Mouse (Mus musculus): ENCODE results near the gene Kctd19. TPM values are rescaled to one million over a fixed set of nuclear protein-coding genes. Genes with fewer than 3 reads are reported as not detected.

The Kctd19 gene
- total RNA-seq, 4 experiments from 2014 or later = 0.11 to 0.31 (median 0.28) TPM; not detected in 1

Other genes with a start within 250 kb of the Kctd19 start
- gene Cbfb, start 242.8 kb downstream of the Kctd19 start, total RNA-seq (2022) = 10 to 100 TPM; 19.2 to 21.8 (median 21.0) TPM
- 10 to 100 TPM; 14.4 to 20.9 (median 17.4) TPM for gene D230025D16Rik, start 188.4 kb downstream of the Kctd19 start, total RNA-seq (2022)
- 1 to 10 TPM; 2.5 to 3.8 (median 3.4) TPM for gene B3gnt9, start 158.3 kb downstream of the Kctd19 start, total RNA-seq (2022)
- 1 to 10 TPM; 3.7 to 5.7 (median 5.2) TPM for gene Tradd, start 148.9 kb downstream of the Kctd19 start, total RNA-seq (2022)
- 1 to 10 TPM; 2.0 to 2.6 (median 2.5) TPM for gene Fbxl8, start 148.9 kb downstream of the Kctd19 start, total RNA-seq (2022)
- 1 to 10 TPM; 3.3 to 5.0 (median 4.5) TPM for gene Hsf4, start 143.7 kb downstream of the Kctd19 start, total RNA-seq (2022)
- gene Nol3, start 137.4 kb downstream of the Kctd19 start, total RNA-seq (2022) = 10 to 100 TPM; 23.7 to 28.3 (median 27.1) TPM
- 1 to 10 TPM; 1.1 to 1.6 (median 1.5) TPM for gene 4931428F04Rik, start 123.6 kb downstream of the Kctd19 start, total RNA-seq (2022)
- 1 to 10 TPM; 3.6 to 6.2 (median 4.8) TPM for gene Exoc3l, start 117.4 kb downstream of the Kctd19 start, total RNA-seq (2022)
- 10 to 100 TPM; 18.7 to 21.9 (median 21.4) TPM for gene E2f4, start 115.8 kb downstream of the Kctd19 start, total RNA-seq (2022)
- gene Elmo3, start 107.9 kb downstream of the Kctd19 start, total RNA-seq (2022) = 1 to 10 TPM in 3 of 4 experiments, under 1 TPM in 1; 0.75 to 1.8 (median 1.3) TPM
- 1 to 10 TPM in 2 of 4 experiments, under 1 TPM in 2; 0.69 to 1.8 (median 1.1) TPM for gene Lrrc29, start 87.2 kb downstream of the Kctd19 start, total RNA-seq (2022)
- gene Tmem208, start 87.1 kb downstream of the Kctd19 start, total RNA-seq (2022) = 10 to 100 TPM; 23.9 to 28.1 (median 26.0) TPM
- gene Fhod1, start 65.5 kb downstream of the Kctd19 start, total RNA-seq (2022) = 1 to 10 TPM; 5.8 to 8.1 (median 6.3) TPM
- gene Slc9a5, start 64.7 kb downstream of the Kctd19 start, total RNA-seq (2022) = under 1 TPM; 0.41 to 0.79 (median 0.48) TPM
- gene Plekhg4, start 40.2 kb downstream of the Kctd19 start, total RNA-seq (2022) = not detected
- under 1 TPM; 0.19 to 0.56 (median 0.45) TPM for gene Lrrc36, start 69 bp upstream of the Kctd19 start, total RNA-seq (2022)
- gene Tppp3, start 58.0 kb upstream of the Kctd19 start, total RNA-seq (2022) = 10 to 100 TPM; 25.8 to 42.5 (median 34.9) TPM
- 10 to 100 TPM; 13.0 to 15.3 (median 13.5) TPM for gene Zdhhc1, start 83.4 kb upstream of the Kctd19 start, total RNA-seq (2022)
- under 1 TPM in 1 of 4 experiments, not detected in 3; 0.22 TPM for gene Hsd11b2, start 105.3 kb upstream of the Kctd19 start, total RNA-seq (2022)
- gene Atp6v0d1, start 152.5 kb upstream of the Kctd19 start, total RNA-seq (2022) = 10 to 100 TPM; 41.6 to 53.8 (median 51.7) TPM
- gene Ripor1, start 191.8 kb upstream of the Kctd19 start, total RNA-seq (2022) = 10 to 100 TPM; 45.5 to 50.0 (median 47.4) TPM
- 10 to 100 TPM; 37.4 to 46.3 (median 40.7) TPM for gene Ctcf, start 223.1 kb upstream of the Kctd19 start, total RNA-seq (2022)
- gene Agrp, start 223.9 kb upstream of the Kctd19 start, total RNA-seq (2022) = not detected

Measured in heart, adult 8-10 months (tissue).